Mouse (Mus musculus): ENCODE results near the gene Csk. TPM values are rescaled to one million over a fixed set of nuclear protein-coding genes. Genes with fewer than 3 reads are reported as not detected.
A peak's percentile ranks its signal among the peaks of the same experiment; 100 is the strongest.

Gene Csk
- total RNA-seq, 2 experiments from 2014 or later, result 56.6 to 59.0 TPM

- DNase-seq (ENCODE audit: low spot score in 2 of 2), result no peak
Measured at GRCm38 (mm10) chr9:57638651-57639459, 14.6 kb downstream of the Csk start.

GRCm38 (mm10) chr9:57637741-57638322 is 15.6 kb downstream of the Csk start:
- DNase-seq (ENCODE audit: low spot score in 2 of 2), result peak; percentile 58 to 61

DNA sequence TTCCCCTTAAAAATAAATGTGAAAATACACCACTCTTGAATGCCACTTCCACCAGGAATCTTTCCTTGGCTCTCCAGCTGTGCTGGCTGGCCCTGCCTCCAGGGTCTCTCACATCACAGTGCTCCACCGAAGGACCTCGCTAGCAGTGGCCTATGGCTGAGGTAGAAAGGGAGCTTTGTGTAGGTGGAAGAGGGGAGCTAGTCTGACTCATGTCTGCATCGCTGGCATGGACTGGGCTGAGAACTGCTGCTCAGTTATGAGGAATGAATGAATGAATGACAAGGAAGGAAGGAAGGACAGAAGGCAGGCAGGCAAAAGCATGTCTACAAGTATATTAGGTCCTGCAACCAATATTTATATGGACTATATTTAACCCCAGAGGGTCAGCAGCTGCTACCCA is 16.2 kb downstream of the Csk start:
- no peak for DNase-seq (ENCODE audit: low spot score in 2 of 2)

DNA sequence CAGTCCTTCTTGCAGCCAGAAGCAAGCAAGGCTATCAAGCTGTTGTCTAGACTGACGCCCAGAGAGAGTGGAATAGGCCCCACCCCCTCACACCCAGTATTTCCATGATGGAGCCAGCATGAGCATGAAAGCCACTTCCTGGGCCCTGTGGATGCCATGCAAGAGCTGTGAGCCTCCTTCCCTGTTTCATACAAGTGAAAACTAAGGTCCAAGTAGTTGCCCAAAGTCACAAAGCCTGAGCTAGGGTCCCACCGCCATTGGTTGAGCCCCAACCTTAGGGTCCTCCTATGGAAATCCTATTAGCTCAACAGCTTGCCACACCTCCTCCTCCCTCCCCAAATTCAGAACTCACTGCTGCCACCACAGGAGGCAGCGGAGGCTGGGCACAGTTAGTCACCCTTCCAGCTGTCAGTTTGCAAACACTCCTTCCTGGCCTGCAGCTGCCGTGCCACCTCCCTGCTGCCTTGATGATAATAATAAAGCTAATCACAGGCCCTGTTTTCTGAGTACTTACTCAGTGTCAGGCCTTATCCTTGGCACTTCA is 19.9 kb downstream of the Csk start:
- peak in 1 of 2 experiments; percentile 50 for DNase-seq (ENCODE audit: low spot score in 2 of 2)

- DNase-seq (ENCODE audit: low spot score in 2 of 2), result peak; percentile 90 to 92
Measured at GRCm38 (mm10) chr9:57629118-57629874, 24.1 kb downstream of the Csk start.

- DNase-seq (ENCODE audit: low spot score in 2 of 2), result no peak
Measured at GRCm38 (mm10) chr9:57628717-57629116, 24.7 kb downstream of the Csk start.

DNA sequence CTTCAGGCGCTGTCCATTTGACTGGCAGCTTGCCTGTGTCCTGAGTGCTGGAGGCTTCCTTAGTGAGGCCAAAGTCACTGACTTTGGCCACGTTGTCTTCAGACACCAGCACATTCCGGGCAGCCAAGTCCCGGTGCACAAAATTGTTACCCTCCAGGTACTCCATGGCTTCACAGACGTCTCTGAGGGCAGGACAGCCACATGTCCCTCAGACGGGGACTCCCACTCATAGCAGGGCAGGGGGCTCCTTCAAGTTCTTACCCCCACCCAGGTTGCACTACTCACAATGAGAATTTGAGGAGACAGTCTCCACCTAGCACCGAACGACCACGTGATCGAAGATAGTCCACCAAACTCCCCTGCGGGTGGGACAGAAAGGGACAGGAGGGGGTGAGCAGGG is 25.5 kb downstream of the Csk start:
- DNase-seq (ENCODE audit: low spot score in 2 of 2), result no peak

DNA sequence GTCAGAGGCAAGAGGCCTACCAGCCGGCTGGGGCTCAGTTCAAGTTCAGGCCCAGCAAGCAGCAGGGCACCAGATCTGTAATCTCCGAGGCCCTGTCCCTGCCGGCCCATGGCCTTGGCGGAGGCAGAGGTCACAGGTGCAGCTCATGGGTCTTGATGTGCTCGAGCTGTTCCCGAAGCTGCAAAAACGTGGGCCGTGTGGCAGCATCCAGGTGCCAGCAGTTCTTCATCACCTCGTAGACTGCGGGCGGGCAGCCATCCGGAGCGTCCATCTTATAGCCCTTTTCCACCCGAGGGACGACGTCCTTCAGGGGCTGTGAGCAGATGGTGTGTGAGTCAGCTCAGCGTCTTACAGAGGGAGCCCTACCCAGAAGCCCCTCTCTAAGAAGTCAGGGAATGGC is 26.2 kb downstream of the Csk start:
- no peak for DNase-seq (ENCODE audit: low spot score in 2 of 2)

DNA sequence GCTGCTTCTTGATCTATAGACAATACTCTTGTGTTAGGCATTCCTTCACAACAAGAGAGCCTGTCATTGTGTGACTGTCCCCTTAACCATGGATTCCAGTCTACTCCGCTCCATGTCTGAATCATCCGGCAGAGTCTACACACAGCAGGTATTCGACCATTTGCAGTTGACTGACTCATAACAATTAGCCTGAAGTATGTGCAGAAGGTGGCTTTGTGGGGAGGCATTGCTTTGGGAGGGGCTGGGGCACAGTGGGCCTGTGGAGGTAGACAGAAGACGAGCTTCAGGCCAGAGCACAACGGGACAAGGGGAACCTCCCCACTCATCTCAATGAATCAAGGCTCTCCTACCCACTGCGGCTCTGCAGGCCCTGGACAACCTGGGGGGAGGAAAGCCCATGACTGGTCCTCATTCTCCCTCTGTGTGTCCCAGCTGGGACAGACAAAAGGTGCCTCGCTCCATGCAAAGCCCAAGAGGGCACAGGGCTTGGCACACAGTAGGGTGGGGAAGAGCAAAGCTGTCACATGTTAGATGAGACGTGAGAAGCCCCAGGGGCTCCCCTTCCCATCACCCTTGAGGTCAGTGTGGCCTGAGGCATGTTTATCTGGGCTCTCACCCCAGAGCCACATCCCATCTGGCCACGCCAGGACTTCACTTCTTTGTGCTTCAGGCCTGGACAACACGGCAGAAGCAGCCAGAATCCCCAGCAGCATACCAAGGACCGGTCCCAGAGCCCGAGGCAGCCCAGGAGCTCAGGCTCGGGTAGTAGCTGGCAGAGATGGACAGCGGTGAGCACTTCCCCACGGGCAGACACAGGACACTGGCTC is 27.5 kb downstream of the Csk start:
- no peak for DNase-seq (ENCODE audit: low spot score in 2 of 2)

GRCm38 (mm10) chr9:57624295-57624694 is 29.1 kb downstream of the Csk start:
- no peak for DNase-seq (ENCODE audit: low spot score in 2 of 2)

GRCm38 (mm10) chr9:57620674-57621073 is 32.8 kb downstream of the Csk start, which contains the start of gene Lman1l:
TSS of gene Lman1l (minus strand) at chr9:57620774.
- no peak for DNase-seq (ENCODE audit: low spot score in 2 of 2)

DNA sequence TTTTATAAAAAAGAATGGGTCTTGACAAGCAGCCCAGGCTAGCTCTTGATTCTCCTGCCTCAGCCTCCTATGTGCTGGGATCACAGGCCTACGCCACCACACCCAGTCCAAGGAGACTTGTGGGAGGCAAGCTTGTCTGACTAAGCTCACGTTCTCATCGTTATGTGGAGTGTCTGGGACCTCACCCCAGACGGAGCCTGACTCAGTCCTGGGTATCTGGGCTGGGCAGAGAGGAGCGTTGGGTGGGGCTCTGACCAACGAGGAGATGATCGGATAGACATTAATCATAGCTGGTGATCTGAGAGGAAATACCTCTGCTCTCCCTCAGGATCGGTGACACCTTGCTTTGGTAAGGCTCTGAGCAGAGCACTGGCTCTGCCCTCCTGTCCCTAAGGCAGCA is 34.6 kb downstream of the Csk start:
- no peak for DNase-seq (ENCODE audit: low spot score in 2 of 2)

DNA sequence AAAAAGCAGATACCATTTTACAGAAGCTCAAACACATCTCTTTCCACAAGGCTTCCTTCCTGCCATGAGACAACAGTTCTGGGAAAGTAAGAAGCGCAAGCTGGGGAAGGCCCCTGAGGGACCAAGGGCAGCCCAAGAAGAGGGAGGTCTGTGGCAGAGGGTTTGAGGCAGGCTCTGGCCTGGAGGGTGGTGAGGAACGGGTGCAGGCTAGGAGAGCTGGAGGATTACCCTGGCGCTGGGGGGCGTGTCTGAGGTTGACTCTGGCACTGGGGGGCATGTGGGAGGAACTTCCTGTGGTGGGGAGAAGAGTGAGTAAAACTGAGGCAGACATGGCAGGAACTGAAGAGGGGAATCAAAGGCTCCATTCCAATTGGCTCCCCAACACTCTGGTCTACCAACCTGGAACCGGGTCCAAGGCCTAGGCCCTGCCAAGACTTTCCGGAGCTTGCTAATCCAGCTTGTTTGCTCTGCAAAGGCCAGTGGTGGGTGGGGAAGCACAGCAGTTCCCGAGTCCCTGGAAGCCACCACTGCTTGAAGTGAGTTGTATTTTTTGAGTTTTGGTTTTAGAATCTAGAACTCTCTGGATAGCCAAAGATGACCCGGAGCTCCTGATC is 35.8 kb downstream of the Csk start:
- DNase-seq (ENCODE audit: low spot score in 2 of 2), result peak in 1 of 2 experiments; percentile 58

DNA sequence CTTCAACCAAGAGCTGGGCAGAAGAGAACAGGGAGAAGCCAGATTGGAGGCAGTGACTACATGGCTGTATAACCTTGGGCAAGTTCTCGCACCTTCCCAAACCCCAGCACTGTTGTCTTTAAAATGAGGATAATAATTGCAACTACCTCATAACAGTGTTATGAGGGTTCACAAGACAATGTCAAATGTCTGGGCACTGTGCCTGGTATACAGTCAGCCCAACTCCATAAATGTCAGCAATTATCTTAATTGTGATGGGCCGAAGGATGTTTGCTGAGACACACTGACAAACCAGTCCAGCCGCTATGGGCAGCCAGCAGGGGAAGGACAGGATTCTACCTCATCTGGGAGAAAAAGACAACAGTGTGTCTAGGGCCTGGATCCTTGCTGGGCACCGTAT is 38.6 kb downstream of the Csk start:
- no peak for DNase-seq (ENCODE audit: low spot score in 2 of 2)

DNA sequence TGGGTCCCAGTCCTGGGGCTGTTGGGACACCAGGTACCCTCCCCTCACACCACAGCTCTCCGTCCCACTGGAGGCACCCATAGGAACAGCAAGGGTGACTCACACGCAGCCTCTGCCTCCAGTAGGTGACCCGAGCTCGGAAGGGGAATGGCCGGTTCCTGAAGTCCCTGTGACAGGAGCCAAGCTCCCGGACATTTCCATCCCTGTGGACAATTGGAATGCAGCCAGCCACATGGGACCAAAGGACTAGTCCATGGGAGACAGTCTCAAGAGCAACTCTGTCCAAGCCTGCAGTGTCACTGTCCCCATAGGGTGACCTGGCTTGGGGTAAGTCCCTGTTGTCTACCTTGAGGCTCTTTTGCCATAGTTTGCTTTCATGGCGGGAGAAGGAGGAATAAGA is 39.5 kb downstream of the Csk start:
- DNase-seq (ENCODE audit: low spot score in 2 of 2), result no peak

GRCm38 (mm10) chr9:57612587-57612986 is 40.8 kb downstream of the Csk start:
- no peak for DNase-seq (ENCODE audit: low spot score in 2 of 2)

DNA sequence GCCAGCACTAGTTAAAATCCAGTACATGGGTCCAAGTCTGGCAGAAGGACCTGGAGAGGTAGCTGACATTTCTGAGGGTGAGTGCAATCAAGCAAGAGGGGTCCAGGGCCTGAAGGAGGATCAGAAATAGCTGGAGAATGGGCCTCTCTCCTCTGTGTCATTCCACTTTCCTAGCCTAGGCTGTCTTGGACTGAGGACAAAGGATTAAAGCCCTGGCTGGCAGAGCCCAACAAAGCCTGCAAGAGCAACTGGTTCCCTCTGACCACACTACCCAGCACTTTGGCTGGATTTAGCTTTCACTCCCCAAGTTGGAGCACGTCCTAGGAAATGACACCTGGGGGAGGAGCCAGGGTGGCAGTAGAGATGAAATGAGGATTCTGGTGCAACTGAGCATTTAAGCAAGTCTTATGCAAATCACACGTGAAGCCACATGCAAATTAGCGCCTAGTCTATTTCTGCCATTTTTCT is 43.0 kb downstream of the Csk start:
- no peak for DNase-seq (ENCODE audit: low spot score in 2 of 2)

GRCm38 (mm10) chr9:57609803-57610202 is 43.6 kb downstream of the Csk start:
- no peak for DNase-seq (ENCODE audit: low spot score in 2 of 2)

DNA sequence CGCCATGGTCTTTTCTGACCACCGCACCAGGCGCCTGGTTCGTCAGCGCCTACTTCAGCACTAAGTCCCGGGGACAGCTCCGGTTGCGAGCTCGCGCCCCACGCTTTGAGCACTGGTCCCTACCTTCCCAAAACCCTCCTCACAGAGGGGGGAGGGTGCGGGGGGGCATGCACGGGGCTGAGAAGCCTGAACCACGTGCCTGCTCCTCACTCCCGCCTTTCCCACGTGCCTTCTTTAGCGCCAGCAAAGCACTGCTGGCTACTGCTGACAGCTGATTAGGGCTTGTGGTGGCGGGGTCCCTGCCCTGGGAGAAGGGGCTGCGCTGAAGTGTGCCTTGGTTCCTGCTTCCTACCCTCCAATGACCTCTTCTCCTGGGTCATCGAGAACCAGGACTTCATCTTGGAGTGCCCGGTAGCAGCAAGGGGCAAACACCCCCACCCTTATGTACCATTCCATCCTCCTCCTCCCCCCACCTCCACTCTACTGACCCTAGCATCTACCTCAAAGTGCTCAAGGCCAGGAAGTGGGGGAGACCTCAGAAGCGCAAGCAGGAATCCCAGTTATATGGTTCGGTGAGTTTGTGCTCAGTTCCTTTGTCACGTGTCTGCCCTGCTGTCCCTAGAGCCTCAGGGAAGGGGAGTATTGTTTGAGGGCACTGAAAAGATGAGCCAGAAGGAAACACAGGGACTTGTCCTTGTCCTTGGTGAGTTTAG is 47.1 kb downstream of the Csk start, which contains the start of gene Cplx3:
TSS of gene Cplx3 (minus strand) at position 143 of the 713 bp plus-strand sequence.
- DNase-seq (ENCODE audit: low spot score in 2 of 2), result peak; percentile 46 to 55

DNA sequence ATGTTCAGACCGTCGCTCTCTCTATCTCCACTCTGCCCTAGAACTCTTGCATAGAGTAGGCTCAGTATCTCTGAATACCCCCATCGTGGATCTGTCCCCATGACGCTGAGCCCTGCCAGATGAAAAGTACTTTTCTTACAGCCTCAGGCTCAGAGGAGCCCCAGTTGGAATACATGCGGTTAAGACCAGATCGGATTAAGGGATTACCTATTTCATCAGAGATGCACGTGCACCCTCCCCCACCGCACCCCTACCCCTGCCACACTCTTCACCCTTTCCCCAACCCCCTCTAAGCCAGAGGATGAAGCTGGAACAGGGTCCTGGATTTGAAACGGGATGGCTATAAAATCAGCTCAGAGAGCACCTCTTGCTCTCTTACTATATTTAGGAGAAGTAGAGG is 47.9 kb downstream of the Csk start:
- DNase-seq (ENCODE audit: low spot score in 2 of 2), result no peak
